Mouse (Mus musculus): Measurements from ENCODE around the gene Ptgir.

DNA sequence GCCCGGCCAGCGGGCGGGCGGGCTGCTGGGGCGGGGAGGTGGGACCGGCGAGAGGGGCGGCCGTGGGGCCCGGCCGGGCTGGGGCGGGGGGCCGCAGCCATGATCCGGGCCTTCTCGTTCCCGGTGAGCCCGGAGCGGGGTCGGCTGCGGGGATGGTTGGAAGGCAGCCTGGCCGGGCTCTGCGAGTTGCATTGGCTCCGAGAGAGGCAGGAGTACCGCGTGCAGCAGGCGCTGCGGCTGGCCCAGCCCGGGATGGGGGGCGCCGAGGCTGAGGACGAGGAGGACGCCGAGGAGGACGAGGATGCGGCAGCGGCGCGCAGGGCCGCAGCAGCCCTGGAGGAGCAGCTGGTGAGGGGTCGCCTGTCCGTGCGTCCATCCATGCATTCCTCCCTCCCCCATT, 31.0 kb upstream of the Ptgir start:
- TF ChIP-seq CTCF (IDR thresholded peaks at IDR 0.05; ENCODE audit: low read depth) (no peak), EP300 (IDR thresholded peaks at IDR 0.05; ENCODE audit: low read depth) (no peak)

Measured in liver, postnatal 0 days (tissue).